In genomic region chr12:100212397-100212796, GRCm38 (mm10) we compare ENCODE assay signal across 11 mouse cellular contexts. TPM values are rescaled to one million over a fixed set of nuclear protein-coding genes. Genes with fewer than 3 reads are reported as not detected.
DNase-seq lines count a peak whose midpoint lies in the region; ATAC-seq and TF ChIP-seq lines count a peak whose summit lies in the region.
"Had no signal": no experiment of that assay in that cellular context is flagged by ENCODE, and none has a peak within 500 bp of the region (broad histone marks: within the 10 kb centered on the region; RNA-seq: fewer than 3 reads in every experiment).

No protein-coding gene starts in this region.

- 0 out of 2 replicates have a peak overlapping the region, but pooled peaks have one; percentile 37 for H3K27ac ChIP-seq in forebrain, embryonic 12.5 days
- no peak overlapping the region for H3K27ac ChIP-seq in forebrain, embryonic 11.5 days (ENCODE audit: low read depth, low read length)
- H3K27ac ChIP-seq in spleen, adult 2 months (ENCODE audit: insufficient read depth, low read length): peak overlapping the region; percentile 33; the same call in 1 of the 2 replicates
- peak overlapping the region; percentile 69; the same call in 1 of the 2 replicates for H3K27ac ChIP-seq in liver, embryonic 13.5 days

- no peak for TF ChIP-seq POLR2A in spleen, adult 2 months (IDR thresholded peaks at IDR 0.05; ENCODE audit: low read depth, low read length)

- no peaks in the 10 kb centered on the region for H3K27me3 ChIP-seq in forebrain, embryonic 12.5 days
- no peaks in the 10 kb centered on the region for H3K27me3 ChIP-seq in forebrain, embryonic 11.5 days (ENCODE audit: control insufficient read depth, insufficient read depth, low read length)
- H3K27me3 ChIP-seq in spleen, adult 2 months (ENCODE audit: control insufficient read depth, insufficient read depth, low read length): no peaks in the 10 kb centered on the region
- no peaks in the 10 kb centered on the region for H3K27me3 ChIP-seq in liver, embryonic 13.5 days
- H3K27me3 ChIP-seq: megakaryocyte, embryonic 14.5 days had no signal

- no peak for DNase-seq in forebrain, embryonic 11.5 days (ENCODE audit: low spot score)
- peak in 1 of 2 experiments; percentile 29 for DNase-seq in spleen, adult 2 months (ENCODE audit: low read depth in 1 of 2, low spot score in 2 of 2)
- DNase-seq in spleen, adult 18-20 months: no peak
- peak; percentile 40 for DNase-seq in liver, embryonic 13.5 days
- no peak for DNase-seq in thymus, postnatal 36 days
- DNase-seq in embryo, embryonic 9.5 days (ENCODE audit: extremely low spot score): no peak
- DNase-seq in lung, postnatal 14 days: no peak
- DNase-seq: retina, postnatal 1 day; thymus, postnatal 4 days had no signal

- peaks cover 36% of the 10 kb centered on the region for H3K36me3 ChIP-seq in forebrain, embryonic 12.5 days (replicated peaks)
- H3K36me3 ChIP-seq in forebrain, embryonic 11.5 days (ENCODE audit: control insufficient read depth, insufficient read depth, low read length): peaks cover 4% of the 10 kb centered on the region; the same call in 1 of the 2 replicates
- H3K36me3 ChIP-seq in spleen, adult 2 months (ENCODE audit: control insufficient read depth, insufficient read depth, low read length): peaks cover 7% of the 10 kb centered on the region
- H3K36me3 ChIP-seq in liver, embryonic 13.5 days: peaks cover 16% of the 10 kb centered on the region

- 53% methylated on average over 3 of the region's 3 CpGs for WGBS in forebrain, embryonic 12.5 days
- 60% methylated on average over 3 of the region's 3 CpGs for WGBS in forebrain, embryonic 11.5 days
- WGBS in spleen, adult 2 months: 19% methylated on average over 3 of the region's 3 CpGs
- WGBS in liver, embryonic 13.5 days (ENCODE audit: insufficient replicate concordance): 8% methylated on average over 3 of the region's 3 CpGs

- ATAC-seq in forebrain, embryonic 12.5 days (ENCODE audit: low FRiP score): no peak
- ATAC-seq in forebrain, embryonic 11.5 days (replicated peaks; ENCODE audit: low FRiP score): no peak
- peak; percentile 82 for ATAC-seq in liver, embryonic 13.5 days (ENCODE audit: low read depth)

- H3K9me3 ChIP-seq in forebrain, embryonic 12.5 days: no peaks in the 10 kb centered on the region
- H3K9me3 ChIP-seq in forebrain, embryonic 11.5 days (ENCODE audit: control insufficient read depth, low read length): no peaks in the 10 kb centered on the region
- H3K9me3 ChIP-seq in liver, embryonic 13.5 days (replicated peaks): 0 out of 2 replicates have a peak, but pooled peaks cover 2% of the 10 kb centered on the region

- H3K4me3 ChIP-seq in forebrain, embryonic 12.5 days (replicated peaks): no peak overlapping the region
- H3K4me3 ChIP-seq in forebrain, embryonic 11.5 days (ENCODE audit: low read depth, low read length): no peak overlapping the region
- H3K4me3 ChIP-seq in spleen, adult 2 months (ENCODE audit: extremely low read depth, insufficient read depth, insufficient read length): no peak overlapping the region
- no peak overlapping the region for H3K4me3 ChIP-seq in liver, embryonic 13.5 days (replicated peaks)
- H3K4me3 ChIP-seq: megakaryocyte, embryonic 14.5 days had no signal

- no peak overlapping the region for H3K9ac ChIP-seq in forebrain, embryonic 12.5 days
- no peak overlapping the region for H3K9ac ChIP-seq in forebrain, embryonic 11.5 days (ENCODE audit: low read length)
- peak overlapping the region; percentile 41; the same call in 1 of the 2 replicates for H3K9ac ChIP-seq in liver, embryonic 13.5 days

- H3K4me2 ChIP-seq in forebrain, embryonic 12.5 days: no peak overlapping the region
- H3K4me2 ChIP-seq in forebrain, embryonic 11.5 days (ENCODE audit: low read depth, low read length, severe bottlenecking): no peak overlapping the region
- 0 out of 2 replicates have a peak overlapping the region, but pooled peaks have one; percentile 19 for H3K4me2 ChIP-seq in liver, embryonic 13.5 days

- no peaks in the 10 kb centered on the region; the same call in 1 of the 2 replicates for H3K4me1 ChIP-seq in forebrain, embryonic 12.5 days
- H3K4me1 ChIP-seq in forebrain, embryonic 11.5 days (replicated peaks; ENCODE audit: control insufficient read depth, insufficient read depth, low read length): no peaks in the 10 kb centered on the region
- peaks cover 22% of the 10 kb centered on the region; the same call in 1 of the 2 replicates for H3K4me1 ChIP-seq in spleen, adult 2 months (ENCODE audit: control insufficient read depth, insufficient read depth, insufficient read length)
- peaks cover 53% of the 10 kb centered on the region for H3K4me1 ChIP-seq in liver, embryonic 13.5 days (replicated peaks)

- no peak for TF ChIP-seq CTCF in spleen, adult 2 months (IDR thresholded peaks at IDR 0.05; ENCODE audit: extremely low read depth, insufficient read depth, insufficient read length, insufficient replicate concordance)

RNA-seq across cellular contexts. Expression of gene Calm1, which starts 13.2 kb away (rescaled TPM):
- 1,646 and 1,801 TPM in 2 replicates for polyA plus RNA-seq in forebrain, embryonic 12.5 days (2016; fragmentation: Nextera tagmentation; extraction: Ambion mirVana)
- 1,244 and 1,283 TPM in 2 replicates for polyA plus RNA-seq in forebrain, embryonic 11.5 days (2014; fragmentation: Nextera tagmentation; extraction: Ambion mirVana)
- polyA plus RNA-seq in spleen, adult 2 months (2012; rRNA removed): 173 and 334 TPM in 2 replicates
- polyA plus RNA-seq in liver, embryonic 13.5 days (2015; fragmentation: Nextera tagmentation; extraction: Ambion mirVana): 699 and 762 TPM in 2 replicates

RNA-seq across cellular contexts. Expression of gene Nrde2, which starts 52.9 kb away (rescaled TPM):
- 14.9 and 16.8 TPM in 2 replicates for polyA plus RNA-seq in forebrain, embryonic 12.5 days (2016; fragmentation: Nextera tagmentation; extraction: Ambion mirVana)
- 14.4 and 16.2 TPM in 2 replicates for polyA plus RNA-seq in forebrain, embryonic 11.5 days (2014; fragmentation: Nextera tagmentation; extraction: Ambion mirVana)
- polyA plus RNA-seq in spleen, adult 2 months (2012; rRNA removed): 7.6 and 8.2 TPM in 2 replicates
- polyA plus RNA-seq in liver, embryonic 13.5 days (2015; fragmentation: Nextera tagmentation; extraction: Ambion mirVana): 6.4 and 8.0 TPM in 2 replicates
